Mouse (Mus musculus) liver, postnatal 0 days (tissue): Measurements from ENCODE around the gene Rdh1. TPM values are rescaled to one million over a fixed set of nuclear protein-coding genes. Genes with fewer than 3 reads are reported as not detected.
A peak's percentile ranks its signal among the peaks of the same experiment; 100 is the strongest.

Experiments used
- ATAC-seq: fragments of 200-750 bp; cut with Nextera tagmentation; 2 replicates; pipeline ENCODE4 v1.8.0; 2017; ENCODE audit warnings: mild to moderate bottlenecking, moderate library complexity
- DNase-seq: peaks from one replicate; pipeline ENCODE4 v3.0.0-alpha.2; 2016
- H3K27ac ChIP-seq: fragments of 300-500 bp; sonication (generic); 2 replicates; pipeline ENCODE4 v1.5.1; 2014; ENCODE audit warnings: antibody characterized with exemption, moderate library complexity, mild to moderate bottlenecking, low read depth
- H3K27me3 ChIP-seq: fragments of 300-500 bp; sonication (generic); 2 replicates; pipeline ENCODE4 v1.6.1; 2014; ENCODE audit warnings: low read length, control low read depth, mixed read lengths; ENCODE audit not compliant: insufficient read depth
- H3K36me3 ChIP-seq: fragments of 300-500 bp; sonication (generic); replicated peaks from 2 replicates; pipeline ENCODE4 v1.6.1; 2014; ENCODE audit warnings: mild to moderate bottlenecking, control low read depth, low read length, moderate library complexity, mixed read lengths; ENCODE audit not compliant: insufficient read depth
- H3K4me1 ChIP-seq: fragments of 300-500 bp; sonication (generic); 2 replicates; pipeline ENCODE4 v1.6.1; 2014; ENCODE audit warnings: antibody characterized with exemption, mild to moderate bottlenecking, control low read depth; ENCODE audit not compliant: insufficient read depth
- H3K4me2 ChIP-seq: fragments of 300-500 bp; sonication (generic); 2 replicates; pipeline ENCODE4 v1.6.1; 2014; ENCODE audit warnings: low read depth, mild to moderate bottlenecking, low read length, moderate library complexity, mixed read lengths
- H3K4me3 ChIP-seq: fragments of 300-500 bp; sonication (generic); 2 replicates; pipeline ENCODE4 v1.5.1; 2014; ENCODE audit warnings: low read depth, low read length
- H3K9ac ChIP-seq: fragments of 300-500 bp; sonication (generic); replicated peaks from 2 replicates; pipeline ENCODE4 v1.6.1; 2014; ENCODE audit warnings: mild to moderate bottlenecking, moderate library complexity
- H3K9me3 ChIP-seq: fragments of 300-500 bp; sonication (generic); 2 replicates; pipeline ENCODE4 v1.6.1; 2016; ENCODE audit warnings: mild to moderate bottlenecking, control low read depth, low read length, mixed read lengths
- CTCF ChIP-seq: sonication (generic); IDR thresholded peaks from 2 replicates; pipeline ENCODE4 v1.5.1; 2016; ENCODE audit warnings: antibody characterized with exemption, low read depth
- EP300 ChIP-seq: IDR thresholded peaks from 2 replicates; pipeline ENCODE4 v1.6.1; 2016; ENCODE audit warnings: antibody characterized with exemption, low read depth, mild to moderate bottlenecking
- WGBS: fragments of 180-500 bp; shearing (Covaris S2); extraction: QIAGEN DNeasy Blood & Tissue Kit; methylation state at CpG from one replicate; pipeline ENCODE4 v1.1.7; 2014; ENCODE audit not compliant: insufficient replicate concordance; 5-methylcytosine and 5-hydroxymethylcytosine counted together
- polyA plus RNA-seq: library from polyadenylated mRNA; unstranded; fragments of >200 nt; fragmentation: Nextera tagmentation; extraction: Ambion mirVana; gene quantifications from 2 replicates; pipeline ENCODE4 v1.2.1, GENCODE M21; 2015

Rdh1 gene
- polyA plus RNA-seq, 1 experiment from 2014 or later: 0.20 TPM

GRCm38 (mm10) chr10:127736916-127737315, 22.6 kb upstream of the Rdh1 start:
- WGBS: 26% methylated on average over 4 of the region's 4 CpGs

GRCm38 (mm10) chr10:127737552-127737951, 22.0 kb upstream of the Rdh1 start:
- ATAC-seq (no peak), DNase-seq (no peak)
- WGBS: 29% methylated on average over 2 of the region's 2 CpGs
- Histone ChIP-seq H3K4me3 (no peak overlapping the region), H3K9me3 (no peaks in the 10 kb centered on the region), H3K36me3 (peaks cover 11% of the 10 kb centered on the region), H3K27me3 (no peaks in the 10 kb centered on the region), H3K27ac (peak overlapping the region; percentile 85), H3K9ac (0 out of 2 replicates have a peak overlapping the region, but pooled peaks have one; percentile 5), H3K4me2 (peak overlapping the region; percentile 40), H3K4me1 (peaks cover 36% of the 10 kb centered on the region)
- no peak for TF ChIP-seq CTCF

More at GRCm38 (mm10) chr10:127736916-127737315, 22.6 kb upstream of the Rdh1 start:
- DNase-seq (no peak), ATAC-seq (no peak)
- TF ChIP-seq EP300 (peak; percentile 36), CTCF (no peak)
- no peaks in the 10 kb centered on the region for H3K9me3 ChIP-seq
- H3K9ac ChIP-seq: 0 out of 2 replicates have a peak overlapping the region, but pooled peaks have one; percentile 5
- H3K27me3 ChIP-seq: no peaks in the 10 kb centered on the region
- no peak overlapping the region for H3K4me3 ChIP-seq
- H3K27ac ChIP-seq: peak overlapping the region; percentile 85
- H3K4me2 ChIP-seq: 0 out of 2 replicates have a peak overlapping the region, but pooled peaks have one; percentile 40
- peaks cover 5% of the 10 kb centered on the region for H3K36me3 ChIP-seq
- peaks cover 36% of the 10 kb centered on the region for H3K4me1 ChIP-seq

- no peak overlapping the region; the same call in none of the 2 replicates for H3K9ac ChIP-seq
- WGBS: 25% methylated on average over 13 of the region's 13 CpGs
- H3K36me3 ChIP-seq: peaks cover 19% of the 10 kb centered on the region
Measured at GRCm38 (mm10) chr10:127738151-127738882, 21.2 kb upstream of the Rdh1 start.

GRCm38 (mm10) chr10:127739083-127739660, 20.3 kb upstream of the Rdh1 start, which contains the start of gene Zbtb39:
Zbtb39 (plus strand) TSS chr10:127739538.
- Histone ChIP-seq H3K4me1 (peaks cover 31% of the 10 kb centered on the region), H3K9ac (peak within 1 kb of the TSS; percentile 95), H3K36me3 (peaks cover 28% of the 10 kb centered on the region), H3K4me2 (peak within 1 kb of the TSS; percentile 89), H3K4me3 (peak within 1 kb of the TSS; percentile 82), H3K27ac (peak within 1 kb of the TSS; percentile 90), H3K9me3 (no peaks in the 10 kb centered on the region), H3K27me3 (no peaks in the 10 kb centered on the region)
- 1% methylated on average over 28 of the region's 61 CpGs for WGBS
- peak; percentile 62 for TF ChIP-seq CTCF
- TF ChIP-seq EP300: no peak
- DNase-seq (peak; percentile 85), ATAC-seq (peak; percentile 77)

More at GRCm38 (mm10) chr10:127738151-127738882, 21.2 kb upstream of the Rdh1 start:
- no peaks in the 10 kb centered on the region for H3K9me3 ChIP-seq
- TF ChIP-seq CTCF (peak; percentile 86), EP300 (no peak; the same call in 1 of the 2 replicates)
- DNase-seq: peak; percentile 70
- peak; percentile 59 for ATAC-seq
- H3K4me3 ChIP-seq: peak overlapping the region; percentile 82
- H3K4me2 ChIP-seq: peak overlapping the region; percentile 89
- H3K4me1 ChIP-seq: peaks cover 36% of the 10 kb centered on the region
- peak overlapping the region; percentile 90 for H3K27ac ChIP-seq
- H3K27me3 ChIP-seq: no peaks in the 10 kb centered on the region

- TF ChIP-seq CTCF: no peak
- TF ChIP-seq EP300: no peak
- H3K4me1 ChIP-seq: peaks cover 34% of the 10 kb centered on the region
- peak overlapping the region; percentile 90 for H3K27ac ChIP-seq
- H3K9me3 ChIP-seq: no peaks in the 10 kb centered on the region
- under 1% methylated on average over 51 of the region's 55 CpGs for WGBS
- no peaks in the 10 kb centered on the region for H3K27me3 ChIP-seq
- peak overlapping the region; percentile 89 for H3K4me2 ChIP-seq
- ATAC-seq (peak; percentile 32), DNase-seq (peak; percentile 51)
- peak overlapping the region; percentile 82 for H3K4me3 ChIP-seq
- peaks cover 31% of the 10 kb centered on the region for H3K36me3 ChIP-seq
- H3K9ac ChIP-seq: peak overlapping the region; percentile 95
Measured at GRCm38 (mm10) chr10:127739661-127740161, 19.8 kb upstream of the Rdh1 start.

GRCm38 (mm10) chr10:127744661-127745060, 14.9 kb upstream of the Rdh1 start:
- Histone ChIP-seq H3K4me1 (peaks cover 37% of the 10 kb centered on the region), H3K4me3 (no peak overlapping the region), H3K9me3 (no peaks in the 10 kb centered on the region), H3K27ac (no peak overlapping the region; the same call in 1 of the 2 replicates), H3K36me3 (peaks cover 38% of the 10 kb centered on the region), H3K4me2 (no peak overlapping the region), H3K9ac (no peak overlapping the region), H3K27me3 (no peaks in the 10 kb centered on the region)
- 71% methylated on average over 5 of the region's 5 CpGs for WGBS
- peak; percentile 77 for DNase-seq
- no peak for TF ChIP-seq EP300
- peak; percentile 78 for TF ChIP-seq CTCF
- peak; percentile 35 for ATAC-seq
